Mouse (Mus musculus) MEL (cell line): ENCODE data around the gene Nans. TPM values are rescaled to one million over a fixed set of nuclear protein-coding genes. Genes with fewer than 3 reads are reported as not detected.

Experiments
- DNase-seq: peaks from one replicate; pipeline ENCODE4 v3.0.0; 2011; ENCODE audit warnings: low read depth, low spot score
- H3K27ac ChIP-seq: 2 replicates; pipeline ENCODE4 v1.5.1; 2012; ENCODE audit warnings: low read depth, mild to moderate bottlenecking, control low read depth, low read length, moderate library complexity; ENCODE audit not compliant: control insufficient read depth
- H3K27me3 ChIP-seq, 2 experiments: fragments of 150-350 bp in 1 of 2; sonication (generic) in 1 of 2; 2 replicates each; pipeline ENCODE4 v1.6.1; 2012; ENCODE audit warnings: low read length in 2 of 2, mild to moderate bottlenecking in 2 of 2, improper control_type of control experiment in 1 of 2, moderate library complexity in 1 of 2; ENCODE audit not compliant: insufficient read depth in 2 of 2, control insufficient read depth in 1 of 2
- H3K36me3 ChIP-seq, 2 experiments: 2 replicates each; pipeline ENCODE4 v1.6.1; 2012 to 2014; ENCODE audit warnings: low read length in 2 of 2, improper control_type of control experiment in 1 of 2, inconsistent platforms in 1 of 2, mild to moderate bottlenecking in 1 of 2; ENCODE audit not compliant: insufficient read depth in 2 of 2, control insufficient read depth in 1 of 2
- H3K4me1 ChIP-seq, 2 experiments: fragments of 150-350 bp in 1 of 2; sonication (generic) in 1 of 2; 2 replicates each; pipeline ENCODE4 v1.6.1; 2012; ENCODE audit warnings: low read length in 2 of 2, improper control_type of control experiment in 1 of 2, mild to moderate bottlenecking in 1 of 2; ENCODE audit not compliant: insufficient read depth in 2 of 2, control insufficient read depth in 1 of 2
- H3K4me3 ChIP-seq, 2 experiments: fragments of 150-350 bp in 1 of 2; sonication (generic) in 1 of 2; 2 replicates each; pipeline ENCODE4 v1.5.1; 2012; ENCODE audit warnings: low read depth in 2 of 2, low read length in 2 of 2, mild to moderate bottlenecking in 2 of 2, moderate library complexity in 2 of 2, control low read depth in 1 of 2, improper control_type of control experiment in 1 of 2; ENCODE audit not compliant: control insufficient read depth in 1 of 2, insufficient read depth in 1 of 2
- H3K79me2 ChIP-seq: 2 replicates; pipeline ENCODE4 v1.6.1; 2012; ENCODE audit warnings: mild to moderate bottlenecking, low read length, moderate library complexity; ENCODE audit not compliant: control insufficient read depth, poor library complexity, insufficient read depth
- H3K9ac ChIP-seq: 2 replicates; pipeline ENCODE4 v1.6.1; 2012; ENCODE audit warnings: low read depth, mild to moderate bottlenecking, control low read depth, low read length, moderate library complexity; ENCODE audit not compliant: control insufficient read depth, poor library complexity, severe bottlenecking
- H3K9me3 ChIP-seq: fragments of 150-350 bp; sonication (generic); replicated peaks from 2 replicates; pipeline ENCODE4 v1.6.1; 2012; ENCODE audit warnings: mild to moderate bottlenecking, low read length, improper control_type of control experiment, moderate library complexity; ENCODE audit not compliant: insufficient read depth
- BHLHE40 ChIP-seq: IDR thresholded peaks from 2 replicates; pipeline ENCODE4 v1.6.1; 2012; ENCODE audit warnings: low read depth, mild to moderate bottlenecking, inconsistent platforms, low read length, improper control_type of control experiment, borderline replicate concordance
- CHD1 ChIP-seq: IDR thresholded peaks from 2 replicates; pipeline ENCODE4 v1.6.1; 2012; ENCODE audit warnings: low read depth, mild to moderate bottlenecking, inconsistent platforms, low read length, improper control_type of control experiment
- CTCF ChIP-seq, 3 experiments: IDR thresholded peaks in 2 of 3; conservative IDR thresholded peaks in 1 of 3; 2 replicates each; pipeline ENCODE4 v1.5.1; 2011 to 2012; ENCODE audit warnings: low read length in 3 of 3, low read depth in 2 of 3, mild to moderate bottlenecking in 2 of 3, improper control_type of control experiment in 1 of 3, inconsistent platforms in 1 of 3, mixed read lengths in 1 of 3, moderate library complexity in 1 of 3; ENCODE audit not compliant: control insufficient read depth in 1 of 3, insufficient read depth in 1 of 3, poor library complexity in 1 of 3, severe bottlenecking in 1 of 3
- E2F4 ChIP-seq: IDR thresholded peaks from 2 replicates; pipeline ENCODE4 v1.6.1; 2011; ENCODE audit warnings: low read depth, low read length, improper control_type of control experiment, borderline replicate concordance
- ELF1 ChIP-seq: IDR thresholded peaks from 2 replicates; pipeline ENCODE4 v1.6.1; 2014; ENCODE audit warnings: low read depth, mild to moderate bottlenecking, inconsistent platforms, low read length, improper control_type of control experiment, moderate library complexity
- ETS1 ChIP-seq: IDR thresholded peaks from 2 replicates; pipeline ENCODE4 v1.6.1; 2012; ENCODE audit warnings: low read depth, mild to moderate bottlenecking, inconsistent platforms, low read length, improper control_type of control experiment, moderate library complexity
- HCFC1 ChIP-seq: IDR thresholded peaks from 2 replicates; pipeline ENCODE4 v1.6.1; 2012; ENCODE audit warnings: low read depth, mild to moderate bottlenecking, inconsistent platforms, low read length, improper control_type of control experiment, moderate library complexity
- MAFK ChIP-seq: IDR thresholded peaks from 2 replicates; pipeline ENCODE4 v1.6.1; 2011; ENCODE audit warnings: low read depth, mild to moderate bottlenecking, low read length, improper control_type of control experiment, borderline replicate concordance
- MXI1 ChIP-seq: IDR thresholded peaks from 2 replicates; pipeline ENCODE4 v1.6.1; 2011; ENCODE audit warnings: mild to moderate bottlenecking, low read depth, low read length, improper control_type of control experiment
- MYC ChIP-seq: IDR thresholded peaks from 2 replicates; pipeline ENCODE4 v1.6.1; 2011; ENCODE audit warnings: low read depth, mild to moderate bottlenecking, low read length, improper control_type of control experiment, moderate library complexity
- POLR2A ChIP-seq, 2 experiments: IDR thresholded peaks; 2 replicates each; pipeline ENCODE4 v1.6.1; 2011 to 2012; ENCODE audit warnings: low read length in 2 of 2, mild to moderate bottlenecking in 2 of 2, control low read depth in 1 of 2, improper control_type of control experiment in 1 of 2, low read depth in 1 of 2, moderate library complexity in 1 of 2; ENCODE audit not compliant: control insufficient read depth in 1 of 2, insufficient read depth in 1 of 2, poor library complexity in 1 of 2
- TAL1 ChIP-seq: IDR thresholded peaks from 2 replicates; pipeline ENCODE4 v1.6.1; 2012; ENCODE audit warnings: mild to moderate bottlenecking, inconsistent platforms, low read length, moderate library complexity, mixed read lengths
- TBP ChIP-seq: IDR thresholded peaks from 2 replicates; pipeline ENCODE4 v1.8.0; 2011; ENCODE audit warnings: low read depth, low read length, improper control_type of control experiment
- UBTF ChIP-seq: IDR thresholded peaks from 2 replicates; pipeline ENCODE4 v1.6.1; 2012; ENCODE audit warnings: low read depth, mild to moderate bottlenecking, inconsistent platforms, low read length, improper control_type of control experiment, moderate library complexity, borderline replicate concordance; ENCODE audit not compliant: insufficient read depth
- USF1 ChIP-seq: IDR thresholded peaks from 2 replicates; pipeline ENCODE4 v1.6.1; 2014; ENCODE audit warnings: low read depth, mild to moderate bottlenecking, inconsistent platforms, low read length, improper control_type of control experiment, moderate library complexity
- ZC3H11A ChIP-seq: IDR thresholded peaks from 2 replicates; pipeline ENCODE4 v1.6.1; 2012; ENCODE audit warnings: low read depth, mild to moderate bottlenecking, inconsistent platforms, low read length, improper control_type of control experiment
- ZNF384 ChIP-seq: IDR thresholded peaks from 2 replicates; pipeline ENCODE4 v1.6.1; 2012; ENCODE audit warnings: low read depth, mild to moderate bottlenecking, inconsistent platforms, low read length, improper control_type of control experiment
- polyA plus RNA-seq, 2 experiments: library from polyadenylated mRNA; stranded (reverse) in 1 of 2; unstranded in 1 of 2; fragments of >175 nt in 1 of 2; fragments of >200 nt in 1 of 2; gene quantifications; 2 replicates each; pipeline versions ENCODE4 v1.2.1 to v1.2.4; 2012; ENCODE audit warnings: low replicate concordance in 2 of 2, low read depth in 1 of 2; ENCODE audit not compliant: insufficient read length in 2 of 2, insufficient read depth in 1 of 2, missing spikeins in 1 of 2
- total RNA-seq: library from RNA; depleted of rRNA; stranded (reverse); fragments of 300-350 nt; gene quantifications from 2 replicates; pipeline ENCODE4 v1.2.3, GENCODE M21; 2012

Nans gene
- total and polyA plus RNA-seq, 3 experiments = 136 to 246 (median 182) TPM

GRCm38 (mm10) chr4:46445237-46445945, 43.7 kb upstream of the Nans start:
- no peak for DNase-seq
- Histone ChIP-seq H3K27ac (no peak overlapping the region), H3K36me3 (peaks cover 0 to 13% of the 10 kb centered on the region in 2 experiments; a peak in 2 of 4 replicates), H3K9ac (no peak overlapping the region), H3K4me1 (peaks cover 7 to 21% of the 10 kb centered on the region in 2 experiments), H3K4me3 (no peak overlapping the region), H3K79me2 (peaks cover 1% of the 10 kb centered on the region; the same call in 1 of the 2 replicates), H3K27me3 (no peaks in the 10 kb centered on the region; a peak in 1 of 4 replicates), H3K9me3 (no peaks in the 10 kb centered on the region)
- TF ChIP-seq MAFK (no peak), ELF1 (no peak), UBTF (no peak), USF1 (no peak), TAL1 (no peak), E2F4 (no peak), POLR2A (IDR thresholded peaks at IDR 0.05; ENCODE audit: control insufficient read depth in 1 of 2, insufficient read depth in 1 of 2, low read depth in 1 of 2, low read length in 2 of 2, poor library complexity in 1 of 2) (no peak), BHLHE40 (no peak), MYC (no peak), ETS1 (no peak), CHD1 (no peak)

- Histone ChIP-seq H3K9me3 (no peaks in the 10 kb centered on the region), H3K4me1 (peaks cover 7 to 18% of the 10 kb centered on the region in 2 experiments), H3K4me3 (no peak overlapping the region), H3K27ac (no peak overlapping the region), H3K79me2 (peaks cover 20% of the 10 kb centered on the region), H3K36me3 (peaks cover 0 to 13% of the 10 kb centered on the region in 2 experiments; a peak in 2 of 4 replicates), H3K27me3 (no peaks in the 10 kb centered on the region), H3K9ac (no peak overlapping the region)
- no peak for TF ChIP-seq POLR2A (IDR thresholded peaks at IDR 0.05; ENCODE audit: control insufficient read depth in 1 of 2, insufficient read depth in 1 of 2, low read depth in 1 of 2, low read length in 2 of 2, poor library complexity in 1 of 2)
- TF ChIP-seq BHLHE40 = no peak
- no peak for TF ChIP-seq MXI1
- TF ChIP-seq ELF1 = no peak
- TF ChIP-seq ZC3H11A = no peak
- TF ChIP-seq CTCF (IDR thresholded peaks at IDR 0.05 in 2 of 3, conservative IDR thresholded peaks at IDR 0.05 in 1 of 3; ENCODE audit: control insufficient read depth in 1 of 3, insufficient read depth in 1 of 3, low read depth in 2 of 3, low read length in 3 of 3, poor library complexity in 1 of 3, severe bottlenecking in 1 of 3) = no peak
- TF ChIP-seq TAL1 = no peak
- TF ChIP-seq TBP = no peak
- TF ChIP-seq HCFC1 = no peak
- TF ChIP-seq ZNF384 = no peak
- DNase-seq = no peak
Observed at GRCm38 (mm10) chr4:46447461-46447860, 41.6 kb upstream of the Nans start.
